Mouse (Mus musculus): ENCODE data around the gene Tm9sf1. TPM values are rescaled to one million over a fixed set of nuclear protein-coding genes. Genes with fewer than 3 reads are reported as not detected.

Gene Tm9sf1
- total RNA-seq (2023), result 29.1 and 33.0 TPM in 2 replicates

GRCm38 (mm10) chr14:55643060-55643907 is at the start of gene Tm9sf1:
Gene Tm9sf1 (minus strand): TSS chr14:55643806.

GRCm38 (mm10) chr14:55681160-55682117 is 37.8 kb upstream of the Tm9sf1 start, which contains the start of gene Tinf2:
Gene Tinf2 (minus strand): TSS chr14:55681820.

GRCm38 (mm10) chr14:55671833-55672740 is 28.5 kb upstream of the Tm9sf1 start, which contains the start of the genes Gmpr2 and Nedd8:
Gene Gmpr2 (plus strand): TSS chr14:55671941.
Gene Nedd8 (minus strand): TSS chr14:55672124.

GRCm38 (mm10) chr14:55659960-55660573 is 16.5 kb upstream of the Tm9sf1 start, which contains the start of gene Mdp1:
Gene Mdp1 (minus strand): TSS chr14:55660508.

GRCm38 (mm10) chr14:55649884-55650283 is 6.3 kb upstream of the Tm9sf1 start, which contains the start of gene Tssk4:
Gene Tssk4 (plus strand): TSS chr14:55650184.

GRCm38 (mm10) chr14:55637795-55638194 is 5.8 kb downstream of the Tm9sf1 start, which contains the start of gene Gm49378:
Gene Gm49378 (minus strand): TSS chr14:55637895.

GRCm38 (mm10) chr14:55635523-55636007 is 8.0 kb downstream of the Tm9sf1 start, which contains the start of gene Ipo4:
Gene Ipo4 (minus strand): TSS chr14:55635957.

GRCm38 (mm10) chr14:55617822-55618221 is 25.8 kb downstream of the Tm9sf1 start, which contains the start of gene Rec8:
Gene Rec8 (plus strand): TSS chr14:55618037.

GRCm38 (mm10) chr14:55603271-55603632 is 40.4 kb downstream of the Tm9sf1 start, which contains the start of gene Irf9:
Gene Irf9 (plus strand): TSS chr14:55603571.

GRCm38 (mm10) chr14:55591331-55591891 is 52.2 kb downstream of the Tm9sf1 start, which contains the start of gene Rnf31:
Gene Rnf31 (plus strand): TSS chr14:55591708.

GRCm38 (mm10) chr14:55590748-55591330 is 52.8 kb downstream of the Tm9sf1 start, which contains the start of gene Psme2:
Gene Psme2 (minus strand): TSS chr14:55591113.

Other genes starting within 250 kb of the Tm9sf1 start
- gene Dhrs4, start 165.0 kb downstream of the Tm9sf1 start, total RNA-seq (2023), result 12.9 and 13.7 TPM in 2 replicates
- gene Carmil3, start 153.2 kb downstream of the Tm9sf1 start, total RNA-seq (2023), result not detected in 2 replicates
- gene Cpne6, start 133.4 kb downstream of the Tm9sf1 start, total RNA-seq (2023), result not detected in 2 replicates
- not detected in 2 replicates for gene Nrl, start 118.8 kb downstream of the Tm9sf1 start, total RNA-seq (2023)
- 14.4 and 20.4 TPM in 2 replicates for gene Pck2, start 103.5 kb downstream of the Tm9sf1 start, total RNA-seq (2023)
- 44.0 and 53.0 TPM in 2 replicates for gene Dcaf11, start 83.8 kb downstream of the Tm9sf1 start, total RNA-seq (2023)
- gene A730061H03Rik, start 83.4 kb downstream of the Tm9sf1 start, total RNA-seq (2023), result 1.2 and 2.0 TPM in 2 replicates
- gene Fitm1, start 68.2 kb downstream of the Tm9sf1 start, total RNA-seq (2023), result not detected in 2 replicates
- gene Psme1, start 65.7 kb downstream of the Tm9sf1 start, total RNA-seq (2023), result 122 and 139 TPM in 2 replicates
- 1.5 and 1.8 TPM in 2 replicates for gene Emc9, start 58.5 kb downstream of the Tm9sf1 start, total RNA-seq (2023)
- gene Psme2, start 52.7 kb downstream of the Tm9sf1 start, total RNA-seq (2023), result 174 and 199 TPM in 2 replicates
- 49.9 and 68.0 TPM in 2 replicates for gene Rnf31, start 52.1 kb downstream of the Tm9sf1 start, total RNA-seq (2023)
- 49.8 and 55.5 TPM in 2 replicates for gene Irf9, start 40.2 kb downstream of the Tm9sf1 start, total RNA-seq (2023)
- 0.22 TPM in 1 of 2 replicates, not detected in the other for gene Rec8, start 25.8 kb downstream of the Tm9sf1 start, total RNA-seq (2023)
- 10.0 and 12.5 TPM in 2 replicates for gene Ipo4, start 7.8 kb downstream of the Tm9sf1 start, total RNA-seq (2023)
- 1.5 and 2.2 TPM in 2 replicates for gene Gm49378, start 5.9 kb downstream of the Tm9sf1 start, total RNA-seq (2023)
- gene Tssk4, start 6.4 kb upstream of the Tm9sf1 start, total RNA-seq (2023), result 1.3 and 1.7 TPM in 2 replicates
- 9.4 and 11.2 TPM in 2 replicates for gene Mdp1, start 16.7 kb upstream of the Tm9sf1 start, total RNA-seq (2023)
- gene Gmpr2, start 28.1 kb upstream of the Tm9sf1 start, total RNA-seq (2023), result 12.0 and 12.3 TPM in 2 replicates
- 129 and 152 TPM in 2 replicates for gene Nedd8, start 28.3 kb upstream of the Tm9sf1 start, total RNA-seq (2023)
- 47.7 and 63.8 TPM in 2 replicates for gene Tinf2, start 38.0 kb upstream of the Tm9sf1 start, total RNA-seq (2023)
- gene Tgm1, start 70.1 kb upstream of the Tm9sf1 start, total RNA-seq (2023), result 2.1 and 2.6 TPM in 2 replicates
- gene Rabggta, start 78.5 kb upstream of the Tm9sf1 start, total RNA-seq (2023), result 23.7 and 38.4 TPM in 2 replicates
- gene Dhrs1, start 101.9 kb upstream of the Tm9sf1 start, total RNA-seq (2023), result 47.8 and 56.7 TPM in 2 replicates
- 12.1 and 17.3 TPM in 2 replicates for gene Nop9, start 101.9 kb upstream of the Tm9sf1 start, total RNA-seq (2023)
- gene Cideb, start 114.7 kb upstream of the Tm9sf1 start, total RNA-seq (2023), result 0.77 TPM in 1 of 2 replicates, not detected in the other
- 0.43 and 1.0 TPM in 2 replicates for gene Ltb4r2, start 117.6 kb upstream of the Tm9sf1 start, total RNA-seq (2023)
- gene Ltb4r1, start 122.2 kb upstream of the Tm9sf1 start, total RNA-seq (2023), result 203 and 207 TPM in 2 replicates
- 0.63 TPM in 1 of 2 replicates, not detected in the other for gene Adcy4, start 140.3 kb upstream of the Tm9sf1 start, total RNA-seq (2023)
- gene Ripk3, start 145.1 kb upstream of the Tm9sf1 start, total RNA-seq (2023), result 42.5 and 50.7 TPM in 2 replicates
- gene Nfatc4, start 179.3 kb upstream of the Tm9sf1 start, total RNA-seq (2023), result not detected in 2 replicates
- 1.1 and 3.0 TPM in 2 replicates for gene Nynrin, start 210.2 kb upstream of the Tm9sf1 start, total RNA-seq (2023)
- 0.48 and 0.54 TPM in 2 replicates for gene Cbln3, start 240.6 kb upstream of the Tm9sf1 start, total RNA-seq (2023)
- gene Khnyn, start 241.1 kb upstream of the Tm9sf1 start, total RNA-seq (2023), result 107 and 146 TPM in 2 replicates

All from neutrophil, adult 65 days (primary cell).